Mouse (Mus musculus): Measurements from ENCODE around the gene Ldlrap1. TPM values are rescaled to one million over a fixed set of nuclear protein-coding genes. Genes with fewer than 3 reads are reported as not detected.

Ldlrap1 gene
- polyA plus RNA-seq, 1 experiment from 2014 or later = 19.6 TPM

GRCm38 (mm10) chr4:134779136-134779934 is 11.5 kb upstream of the Ldlrap1 start:
- peak; percentile 77 for ATAC-seq
- H3K27ac ChIP-seq (ENCODE audit: low read length) = 0 out of 2 replicates have a peak overlapping the region, but pooled peaks have one; percentile 2

GRCm38 (mm10) chr4:134776246-134776645 is 8.4 kb upstream of the Ldlrap1 start:
- Histone ChIP-seq H3K9ac (ENCODE audit: low read depth, low read length) (no peak overlapping the region), H3K4me1 (ENCODE audit: control insufficient read depth, insufficient read depth, low read length) (peaks cover 19% of the 10 kb centered on the region), H3K4me2 (ENCODE audit: low read depth, low read length) (no peak overlapping the region), H3K9me3 (ENCODE audit: control insufficient read depth, low read length) (no peaks in the 10 kb centered on the region), H3K4me3 (ENCODE audit: low read length) (no peak overlapping the region), H3K27me3 (replicated peaks; ENCODE audit: control insufficient read depth, insufficient read depth, low read length) (no peaks in the 10 kb centered on the region), H3K27ac (ENCODE audit: low read length) (no peak overlapping the region), H3K36me3 (ENCODE audit: control insufficient read depth, insufficient read depth, low read length) (no peaks in the 10 kb centered on the region)
- WGBS = 55% methylated on average over 7 of the region's 7 CpGs
- no peak for ATAC-seq

More at GRCm38 (mm10) chr4:134779136-134779934, 11.5 kb upstream of the Ldlrap1 start:
- peaks cover 19% of the 10 kb centered on the region for H3K4me1 ChIP-seq (ENCODE audit: control insufficient read depth, insufficient read depth, low read length)
- H3K4me3 ChIP-seq (ENCODE audit: low read length) = no peak overlapping the region
- 39% methylated on average over 14 of the region's 14 CpGs for WGBS
- H3K9ac ChIP-seq (ENCODE audit: low read depth, low read length) = no peak overlapping the region
- no peaks in the 10 kb centered on the region for H3K27me3 ChIP-seq (replicated peaks; ENCODE audit: control insufficient read depth, insufficient read depth, low read length)
- no peaks in the 10 kb centered on the region for H3K36me3 ChIP-seq (ENCODE audit: control insufficient read depth, insufficient read depth, low read length)
- no peak overlapping the region for H3K4me2 ChIP-seq (ENCODE audit: low read depth, low read length)
- no peaks in the 10 kb centered on the region for H3K9me3 ChIP-seq (ENCODE audit: control insufficient read depth, low read length)

- Histone ChIP-seq H3K27ac (ENCODE audit: low read length) (no peak overlapping the region), H3K9me3 (ENCODE audit: control insufficient read depth, low read length) (no peaks in the 10 kb centered on the region), H3K4me3 (ENCODE audit: low read length) (no peak overlapping the region), H3K9ac (ENCODE audit: low read depth, low read length) (peak overlapping the region; percentile 6; the same call in 1 of the 2 replicates), H3K4me2 (ENCODE audit: low read depth, low read length) (no peak overlapping the region), H3K27me3 (replicated peaks; ENCODE audit: control insufficient read depth, insufficient read depth, low read length) (no peaks in the 10 kb centered on the region), H3K4me1 (ENCODE audit: control insufficient read depth, insufficient read depth, low read length) (peaks cover 19% of the 10 kb centered on the region), H3K36me3 (ENCODE audit: control insufficient read depth, insufficient read depth, low read length) (no peaks in the 10 kb centered on the region)
- no peak for ATAC-seq
- 50% methylated on average over 14 of the region's 14 CpGs for WGBS
These were observed 7.6 kb upstream of the Ldlrap1 start for GRCm38 (mm10) chr4:134775234-134775944.

DNA sequence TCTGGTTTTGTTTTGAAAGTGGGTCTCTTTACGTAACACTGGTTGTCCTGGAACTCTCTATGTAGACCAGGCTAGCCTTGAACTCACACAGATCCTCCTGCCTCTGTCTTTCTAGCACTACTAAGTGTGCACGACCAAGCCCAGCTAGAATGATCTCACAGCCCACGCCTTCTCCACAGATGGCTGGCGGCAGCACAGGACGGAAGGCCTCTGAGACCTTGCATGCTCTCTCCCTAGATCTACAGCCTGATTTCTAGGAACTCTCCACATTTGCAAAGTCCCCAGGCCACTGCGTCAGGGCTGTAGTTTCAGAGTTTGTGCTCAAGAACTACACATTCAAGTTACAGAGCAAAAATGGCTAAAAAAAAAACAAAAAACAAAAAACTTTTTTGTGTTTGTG is 6.3 kb upstream of the Ldlrap1 start:
- Histone ChIP-seq H3K4me2 (ENCODE audit: low read depth, low read length) (no peak overlapping the region), H3K27ac (ENCODE audit: low read length) (no peak overlapping the region), H3K27me3 (replicated peaks; ENCODE audit: control insufficient read depth, insufficient read depth, low read length) (no peaks in the 10 kb centered on the region), H3K9ac (ENCODE audit: low read depth, low read length) (no peak overlapping the region), H3K36me3 (ENCODE audit: control insufficient read depth, insufficient read depth, low read length) (no peaks in the 10 kb centered on the region), H3K4me1 (ENCODE audit: control insufficient read depth, insufficient read depth, low read length) (peaks cover 9% of the 10 kb centered on the region), H3K9me3 (ENCODE audit: control insufficient read depth, low read length) (no peaks in the 10 kb centered on the region), H3K4me3 (ENCODE audit: low read length) (no peak overlapping the region)
- ATAC-seq = no peak
- WGBS = 76% methylated on average over 6 of the region's 6 CpGs

GRCm38 (mm10) chr4:134772805-134773674 is 5.2 kb upstream of the Ldlrap1 start:
- Histone ChIP-seq H3K27ac (ENCODE audit: low read length) (no peak overlapping the region), H3K9me3 (ENCODE audit: control insufficient read depth, low read length) (no peaks in the 10 kb centered on the region), H3K4me3 (ENCODE audit: low read length) (no peak overlapping the region), H3K9ac (ENCODE audit: low read depth, low read length) (no peak overlapping the region), H3K4me2 (ENCODE audit: low read depth, low read length) (no peak overlapping the region), H3K27me3 (replicated peaks; ENCODE audit: control insufficient read depth, insufficient read depth, low read length) (0 out of 2 replicates have a peak, but pooled peaks cover 2% of the 10 kb centered on the region), H3K4me1 (ENCODE audit: control insufficient read depth, insufficient read depth, low read length) (peaks cover 12% of the 10 kb centered on the region), H3K36me3 (ENCODE audit: control insufficient read depth, insufficient read depth, low read length) (no peaks in the 10 kb centered on the region)
- 51% methylated on average over 4 of the region's 4 CpGs for WGBS
- peak; percentile 14 for ATAC-seq

- 69% methylated on average over 7 of the region's 7 CpGs for WGBS
- Histone ChIP-seq H3K4me3 (ENCODE audit: low read length) (no peak overlapping the region), H3K27ac (ENCODE audit: low read length) (no peak overlapping the region), H3K27me3 (replicated peaks; ENCODE audit: control insufficient read depth, insufficient read depth, low read length) (0 out of 2 replicates have a peak, but pooled peaks cover 2% of the 10 kb centered on the region), H3K4me1 (ENCODE audit: control insufficient read depth, insufficient read depth, low read length) (peaks cover 19% of the 10 kb centered on the region), H3K9ac (ENCODE audit: low read depth, low read length) (no peak overlapping the region), H3K9me3 (ENCODE audit: control insufficient read depth, low read length) (no peaks in the 10 kb centered on the region), H3K36me3 (ENCODE audit: control insufficient read depth, insufficient read depth, low read length) (no peaks in the 10 kb centered on the region), H3K4me2 (ENCODE audit: low read depth, low read length) (no peak overlapping the region)
- no peak for ATAC-seq
These were observed 2.1 kb upstream of the Ldlrap1 start for GRCm38 (mm10) chr4:134769891-134770290.

GRCm38 (mm10) chr4:134769081-134769811 is 1.4 kb upstream of the Ldlrap1 start:
- H3K27ac ChIP-seq (ENCODE audit: low read length) = no peak overlapping the region
- ATAC-seq = no peak
- H3K9me3 ChIP-seq (ENCODE audit: control insufficient read depth, low read length) = no peaks in the 10 kb centered on the region
- H3K4me3 ChIP-seq (ENCODE audit: low read length) = no peak overlapping the region
- WGBS = 67% methylated on average over 7 of the region's 7 CpGs
- no peaks in the 10 kb centered on the region for H3K36me3 ChIP-seq (ENCODE audit: control insufficient read depth, insufficient read depth, low read length)
- H3K27me3 ChIP-seq (replicated peaks; ENCODE audit: control insufficient read depth, insufficient read depth, low read length) = 0 out of 2 replicates have a peak, but pooled peaks cover 2% of the 10 kb centered on the region
- peaks cover 19% of the 10 kb centered on the region for H3K4me1 ChIP-seq (ENCODE audit: control insufficient read depth, insufficient read depth, low read length)
- H3K9ac ChIP-seq (ENCODE audit: low read depth, low read length) = no peak overlapping the region
- H3K4me2 ChIP-seq (ENCODE audit: low read depth, low read length) = no peak overlapping the region

GRCm38 (mm10) chr4:134768226-134768888 is 533 bp upstream of the Ldlrap1 start:
- H3K27ac ChIP-seq (ENCODE audit: low read length) = no peak overlapping the region
- WGBS = 13% methylated on average over 21 of the region's 21 CpGs
- peak overlapping the region; percentile 73 for H3K4me3 ChIP-seq (ENCODE audit: low read length)
- peak overlapping the region; percentile 88 for H3K9ac ChIP-seq (ENCODE audit: low read depth, low read length)
- no peaks in the 10 kb centered on the region for H3K36me3 ChIP-seq (ENCODE audit: control insufficient read depth, insufficient read depth, low read length)
- H3K4me2 ChIP-seq (ENCODE audit: low read depth, low read length) = peak overlapping the region; percentile 95
- H3K4me1 ChIP-seq (ENCODE audit: control insufficient read depth, insufficient read depth, low read length) = peaks cover 27% of the 10 kb centered on the region
- no peaks in the 10 kb centered on the region for H3K9me3 ChIP-seq (ENCODE audit: control insufficient read depth, low read length)
- H3K27me3 ChIP-seq (replicated peaks; ENCODE audit: control insufficient read depth, insufficient read depth, low read length) = 0 out of 2 replicates have a peak, but pooled peaks cover 2% of the 10 kb centered on the region
- 0 out of 2 replicates have a peak, but pooled peaks have one; percentile 1 for ATAC-seq
